Mouse (Mus musculus): ENCODE data around the gene Stk16. TPM values are rescaled to one million over a fixed set of nuclear protein-coding genes. Genes with fewer than 3 reads are reported as not detected.

The Stk16 gene
- total RNA-seq (2021), result 10 to 100 TPM; 88.6 to 93.7 TPM
- long read RNA-seq, experiment 1, transcript Stk16-201 (8 exons, 2,876 nt), result major isoform, 18 of 36 reads
- long read RNA-seq, experiment 1, partial matches to known transcripts, result 0 of 36 reads
- long read RNA-seq, experiment 1, other reads (novel, unspliced or antisense), result 13 of 36 reads
- long read RNA-seq, experiment 2, transcript Stk16-201 (8 exons, 2,876 nt), result major isoform, 30 of 54 reads
- long read RNA-seq, experiment 2, partial matches to known transcripts, result 2 of 54 reads
- long read RNA-seq, experiment 2, other reads (novel, unspliced or antisense), result 21 of 54 reads

DNA sequence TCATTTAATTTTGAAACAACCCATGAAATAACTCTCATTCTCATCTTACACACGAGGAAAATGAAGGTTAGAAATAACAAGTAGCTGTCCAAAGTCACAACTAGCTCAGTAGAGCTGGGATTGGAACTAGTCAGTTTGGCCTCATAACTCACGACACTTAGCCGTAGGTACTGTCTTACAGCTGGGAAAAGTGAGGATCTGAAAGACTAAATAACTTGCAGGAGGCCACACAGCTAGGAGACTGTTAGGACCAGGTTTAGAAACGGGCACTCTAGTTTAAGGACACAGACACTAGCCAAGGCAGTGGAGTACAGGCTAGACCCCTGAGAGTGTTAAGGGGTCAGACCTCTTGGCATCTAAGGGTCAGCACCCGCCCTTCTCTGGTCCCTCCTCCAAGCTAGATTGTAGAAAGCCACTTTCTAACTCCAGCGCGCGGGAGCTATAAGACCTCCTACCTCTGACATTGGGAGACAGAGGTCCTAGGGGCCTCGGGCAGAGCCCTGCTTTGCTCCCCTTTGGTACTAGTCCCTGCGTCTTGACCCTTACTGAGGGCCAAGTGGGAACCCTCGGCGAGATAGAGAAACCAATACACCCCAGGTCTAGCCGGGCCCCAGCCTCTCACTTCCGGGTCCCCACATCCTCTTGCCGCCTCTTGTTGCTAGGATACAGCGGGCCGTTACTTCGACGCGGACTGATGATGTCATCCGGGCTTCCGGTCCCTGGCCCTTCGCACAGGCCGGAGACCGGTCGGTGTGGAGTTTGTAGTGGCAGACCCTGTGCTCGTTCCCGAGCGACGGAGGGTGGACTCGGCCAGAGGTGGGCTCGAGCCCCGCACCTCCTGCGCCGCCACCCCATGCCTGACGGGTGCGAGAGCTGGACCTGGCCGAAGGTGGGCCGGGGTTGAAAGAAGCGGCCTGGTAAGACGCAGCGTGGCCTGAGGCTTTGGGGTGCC is at the start of gene Stk16, which contains the start of gene Glb1l:
Gene Stk16, plus strand, starts transcription at position 703 of the 952 bp plus-strand sequence.
Gene Glb1l, minus strand, starts transcription at position 678 of the 952 bp plus-strand sequence.
- no peak for TF ChIP-seq CTCF (conservative IDR thresholded peaks at IDR 0.05)
- H3K27ac ChIP-seq, result peak within 1 kb of the TSS; percentile 96
- H3K4me3 ChIP-seq, result peak within 1 kb of the TSS; percentile 100
- DNase-seq (ENCODE audit: low spot score in 2 of 2), result peak; percentile 94 to 98

GRCm38 (mm10) chr1:75168093-75168471 is 42.6 kb upstream of the Stk16 start:
- no peak for DNase-seq (ENCODE audit: low spot score in 2 of 2)
- Histone ChIP-seq H3K27ac (peak overlapping the region; percentile 98), H3K4me3 (peak overlapping the region; percentile 95)
- no peak for TF ChIP-seq CTCF (conservative IDR thresholded peaks at IDR 0.05)

DNA sequence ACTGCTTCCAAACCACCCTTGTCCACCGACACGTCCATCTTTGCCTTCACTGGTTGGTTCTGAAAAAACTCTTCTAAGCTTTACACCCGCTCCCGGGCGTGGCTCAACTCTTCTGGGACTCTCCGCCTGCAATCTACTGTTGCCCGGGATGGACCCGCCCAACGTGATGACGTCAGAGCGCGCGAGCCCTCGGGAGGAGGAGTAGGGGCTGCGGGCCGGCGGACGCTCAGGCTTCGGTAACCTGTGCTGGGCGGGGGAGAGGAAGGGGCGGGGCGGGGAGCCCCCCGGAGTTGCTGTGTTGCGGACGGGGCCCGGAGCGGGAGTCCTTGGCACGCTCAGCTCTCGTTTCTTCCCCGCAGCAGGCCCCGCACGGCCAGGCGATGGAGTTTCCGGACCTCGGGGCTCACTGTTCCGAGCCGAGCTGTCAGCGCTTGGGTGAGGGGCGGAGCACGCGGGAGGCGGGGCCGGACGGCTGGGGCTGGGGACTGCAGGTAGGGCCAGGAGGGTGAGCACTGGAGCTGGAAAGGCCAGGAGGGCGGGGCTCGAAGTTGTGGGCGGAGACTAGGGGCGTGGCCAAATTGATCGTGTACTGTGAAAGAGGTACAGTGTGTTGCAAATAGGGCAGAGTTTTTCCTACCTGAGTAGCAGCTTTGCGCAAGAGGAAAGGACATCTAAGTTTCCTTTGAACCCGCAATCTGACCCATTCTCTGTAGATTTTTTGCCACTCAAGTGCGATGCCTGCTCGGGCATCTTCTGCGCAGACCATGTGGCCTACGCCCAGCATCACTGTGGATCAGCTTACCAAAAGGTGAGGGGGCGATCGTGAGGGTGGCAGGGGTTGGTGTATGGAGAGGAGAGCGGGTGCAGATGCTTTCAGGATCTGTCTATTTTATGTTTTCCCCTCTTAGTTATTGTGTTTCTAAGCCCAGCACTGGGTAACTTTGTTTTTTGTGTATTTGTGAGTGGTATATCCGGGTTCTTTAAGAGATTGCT is 41.9 kb upstream of the Stk16 start, which contains the start of gene Zfand2b:
Gene Zfand2b, plus strand, starts transcription at position 175 of the 993 bp plus-strand sequence.
- peak within 1 kb of the TSS; percentile 98 for H3K27ac ChIP-seq
- no peak for TF ChIP-seq CTCF (conservative IDR thresholded peaks at IDR 0.05)
- peak within 1 kb of the TSS; percentile 95 for H3K4me3 ChIP-seq

DNA sequence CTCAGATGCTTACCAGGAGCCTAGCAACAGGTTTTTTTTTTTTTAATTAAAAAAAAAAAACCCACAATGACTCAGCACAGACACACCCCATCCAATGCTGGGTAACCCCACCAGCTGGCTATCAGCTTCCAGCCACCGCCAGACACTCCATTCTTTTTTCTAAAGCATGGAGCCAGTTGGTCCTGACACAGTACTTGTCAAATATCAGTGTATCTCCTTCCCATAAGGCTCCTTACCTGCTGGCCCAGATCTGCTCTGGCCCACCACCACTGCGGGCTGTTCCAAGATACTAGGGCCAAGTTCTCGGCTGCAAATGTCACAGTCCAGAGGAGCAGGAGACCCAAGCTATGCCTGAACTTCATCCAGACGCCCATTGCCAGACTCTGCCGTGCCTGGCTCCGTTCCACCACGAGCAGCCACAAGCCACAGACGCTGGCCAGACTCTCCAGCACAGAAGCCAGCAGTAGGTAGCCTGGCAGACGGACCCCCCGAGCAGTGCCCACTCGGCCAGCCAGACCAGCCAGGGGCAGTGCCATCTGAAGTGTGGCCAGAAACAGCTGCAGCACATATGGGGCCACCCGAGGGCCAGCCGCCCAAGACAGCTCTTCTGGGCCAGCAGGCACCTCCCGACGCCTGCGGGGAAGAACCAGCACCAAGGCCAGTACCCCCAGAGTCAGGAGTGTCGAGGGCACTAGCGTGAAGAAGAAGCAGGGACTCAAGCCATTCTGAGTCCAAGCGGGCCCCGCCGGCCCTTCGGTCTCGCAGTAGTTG is 31.1 kb upstream of the Stk16 start:
- no peak for TF ChIP-seq CTCF (conservative IDR thresholded peaks at IDR 0.05)
- Histone ChIP-seq H3K4me3 (peak overlapping the region; percentile 77), H3K27ac (peak overlapping the region; percentile 82)
- peak; percentile 44 to 47 for DNase-seq (ENCODE audit: low spot score in 2 of 2)

More for the DNA sequence above, 41.9 kb upstream of the Stk16 start, which contains the start of gene Zfand2b:
- peak; percentile 94 to 95 for DNase-seq (ENCODE audit: low spot score in 2 of 2)

DNA sequence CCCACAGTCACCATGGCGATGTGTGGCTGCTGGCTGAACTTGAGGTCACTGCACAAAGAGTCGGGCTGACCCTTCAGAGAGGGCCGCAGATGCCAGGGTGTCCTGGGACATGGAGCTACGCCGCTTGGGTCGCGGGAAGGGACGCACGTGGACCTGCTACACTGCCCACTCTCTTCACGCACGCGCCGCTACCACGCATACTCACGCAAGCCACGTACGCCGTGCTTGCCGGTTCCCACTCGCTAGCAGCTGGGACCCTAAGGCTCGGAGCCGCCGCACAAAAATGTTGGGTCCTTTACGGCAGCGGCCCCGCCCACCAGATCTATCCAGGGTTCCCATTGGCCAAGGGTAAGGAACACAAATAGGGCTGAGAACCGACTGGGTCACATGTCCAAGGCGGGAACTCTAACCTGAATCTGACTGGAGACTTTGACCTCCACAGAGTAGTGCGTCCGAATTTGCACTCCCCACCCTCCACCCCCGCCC is 30.5 kb upstream of the Stk16 start, which contains the start of gene Abcb6:
Gene Abcb6, minus strand, starts transcription at position 288 of the 486 bp plus-strand sequence.
- Histone ChIP-seq H3K4me3 (peak within 1 kb of the TSS; percentile 77), H3K27ac (peak within 1 kb of the TSS; percentile 82)
- peak; percentile 86 to 94 for DNase-seq (ENCODE audit: low spot score in 2 of 2)
- TF ChIP-seq CTCF (conservative IDR thresholded peaks at IDR 0.05), result no peak

DNA sequence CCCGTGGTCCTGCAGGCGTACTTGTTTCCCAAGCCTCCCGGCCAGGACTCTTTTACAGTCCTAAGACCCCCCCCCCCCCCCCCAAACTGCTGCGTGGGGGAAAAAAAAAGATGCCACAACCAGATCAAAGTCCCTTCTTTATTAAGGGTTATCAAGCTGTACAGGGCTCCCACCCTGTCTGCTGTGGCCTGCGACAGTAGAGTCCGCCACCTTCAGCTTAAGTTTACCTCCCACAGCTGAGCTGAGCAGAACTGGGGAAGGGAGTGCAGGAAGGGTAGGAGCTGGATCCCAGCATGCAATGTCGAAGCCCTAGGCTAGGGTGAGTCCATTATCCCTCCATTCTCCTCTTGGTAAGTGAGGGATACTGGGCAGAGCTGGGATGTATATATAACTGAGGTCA is 29.9 kb upstream of the Stk16 start:
- Histone ChIP-seq H3K27ac (no peak overlapping the region), H3K4me3 (peak overlapping the region; percentile 77; the same call in 1 of the 2 replicates)
- DNase-seq (ENCODE audit: low spot score in 2 of 2), result no peak
- TF ChIP-seq CTCF (conservative IDR thresholded peaks at IDR 0.05), result no peak

DNA sequence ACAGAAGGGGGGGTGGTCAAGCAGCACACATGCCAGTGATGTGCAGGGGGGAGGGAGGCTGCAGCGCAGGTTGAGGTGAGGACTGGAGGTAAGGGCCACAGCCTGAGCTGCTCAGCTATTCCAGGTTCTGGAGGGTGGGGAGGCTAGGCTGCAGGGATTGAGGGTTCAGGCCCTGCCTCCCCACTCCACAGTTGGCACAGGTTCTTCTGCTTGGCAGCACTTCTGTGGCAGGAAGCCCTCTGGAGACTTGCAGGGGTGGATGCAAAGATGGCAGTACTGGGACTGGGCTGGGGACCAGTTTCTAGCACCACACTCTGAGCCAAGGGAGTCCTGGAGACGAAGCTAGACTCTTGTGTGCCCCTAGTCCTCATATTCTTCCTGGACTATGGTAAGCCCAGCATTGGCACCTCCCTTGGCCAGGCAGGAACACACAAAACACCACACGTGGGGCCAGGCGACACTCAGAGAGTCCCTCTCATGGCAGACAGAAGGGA is 29.2 kb upstream of the Stk16 start:
- TF ChIP-seq CTCF (conservative IDR thresholded peaks at IDR 0.05), result no peak
- no peak for DNase-seq (ENCODE audit: low spot score in 2 of 2)
- Histone ChIP-seq H3K4me3 (no peak overlapping the region), H3K27ac (no peak overlapping the region)

DNA sequence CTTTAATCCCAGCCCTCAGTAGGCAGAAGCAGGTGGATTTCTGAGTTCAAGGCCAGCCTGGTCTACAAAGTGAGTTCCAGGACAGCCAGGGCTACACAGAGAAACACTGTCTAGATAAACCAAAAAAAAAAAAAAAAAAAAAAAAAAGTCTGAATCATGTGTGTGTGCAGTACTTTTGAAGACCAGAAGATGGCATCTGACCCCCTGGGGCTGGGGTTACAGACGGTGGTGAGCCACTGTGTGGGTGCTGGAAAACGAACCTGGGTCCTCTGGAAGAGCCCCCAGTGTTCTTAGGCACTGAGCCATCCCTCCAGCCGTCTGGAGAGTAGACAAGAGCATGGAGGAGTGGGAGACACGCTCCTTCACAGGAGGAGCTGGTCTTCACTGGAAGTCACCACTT is 28.5 kb upstream of the Stk16 start:
- peak; percentile 61 for TF ChIP-seq CTCF (conservative IDR thresholded peaks at IDR 0.05)

GRCm38 (mm10) chr1:75185495-75185894 is 25.1 kb upstream of the Stk16 start:
- no peak for TF ChIP-seq CTCF (conservative IDR thresholded peaks at IDR 0.05)
- Histone ChIP-seq H3K4me3 (no peak overlapping the region), H3K27ac (no peak overlapping the region)
- no peak for DNase-seq (ENCODE audit: low spot score in 2 of 2)

More for the DNA sequence above, 28.5 kb upstream of the Stk16 start:
- H3K27ac ChIP-seq, result no peak overlapping the region
- no peak for DNase-seq (ENCODE audit: low spot score in 2 of 2)
- H3K4me3 ChIP-seq, result no peak overlapping the region

- H3K4me3 ChIP-seq, result no peak overlapping the region
- DNase-seq (ENCODE audit: low spot score in 2 of 2), result no peak
- H3K27ac ChIP-seq, result no peak overlapping the region
- TF ChIP-seq CTCF (conservative IDR thresholded peaks at IDR 0.05), result no peak
Observed at GRCm38 (mm10) chr1:75187126-75187525, 23.5 kb upstream of the Stk16 start.

Data from layer of hippocampus, adult 2 months (tissue).